Mouse (Mus musculus): ENCODE results near the gene Tmem267. TPM values are rescaled to one million over a fixed set of nuclear protein-coding genes. Genes with fewer than 3 reads are reported as not detected.

The Tmem267 gene
- polyA plus RNA-seq, 1 experiment: 18.2 TPM

- 82% methylated on average over 1 of the region's 1 CpGs for WGBS
- no peak for TF ChIP-seq CTCF (IDR thresholded peaks at IDR 0.05; ENCODE audit: borderline replicate concordance, insufficient read depth, low read depth, low read length)
- no peak overlapping the region for H3K4me3 ChIP-seq (replicated peaks; ENCODE audit: insufficient read depth, low read depth, low read length)
Measured at GRCm38 (mm10) chr13:119649699-119650046, 161.8 kb downstream of the Tmem267 start.

DNA sequence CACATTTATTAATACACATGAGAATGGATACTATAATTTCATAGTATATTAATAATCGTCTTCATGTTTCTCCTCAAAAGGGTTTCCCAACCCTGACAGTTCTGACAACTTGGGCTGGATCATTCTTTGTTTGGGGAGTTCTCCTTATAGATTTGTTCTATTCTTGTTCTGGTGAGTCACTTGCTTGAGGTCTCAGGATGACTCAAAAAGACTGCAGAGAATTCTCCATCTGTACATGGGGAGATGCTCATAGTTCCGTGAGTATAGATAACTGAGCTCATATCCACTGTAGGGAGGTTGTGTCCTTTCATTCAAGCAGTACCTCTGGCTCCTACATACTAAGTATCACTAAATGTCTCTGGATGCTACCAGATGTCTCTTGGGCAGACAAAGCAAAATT, 166.9 kb downstream of the Tmem267 start:
- WGBS: 86% methylated on average over 2 of the region's 2 CpGs
- H3K27ac ChIP-seq (ENCODE audit: insufficient read depth, low read length): no peak overlapping the region
- TF ChIP-seq CTCF (IDR thresholded peaks at IDR 0.05; ENCODE audit: borderline replicate concordance, insufficient read depth, low read depth, low read length) (no peak), POLR2A (IDR thresholded peaks at IDR 0.05; ENCODE audit: borderline replicate concordance, insufficient read depth, low read length) (no peak)
- no peaks in the 10 kb centered on the region for H3K27me3 ChIP-seq (ENCODE audit: control insufficient read depth, insufficient read depth, low read length)
- peaks cover 3% of the 10 kb centered on the region for H3K4me1 ChIP-seq (ENCODE audit: control insufficient read depth, insufficient read depth, low read length)
- no peak overlapping the region for H3K4me3 ChIP-seq (replicated peaks; ENCODE audit: insufficient read depth, low read depth, low read length)
- DNase-seq: no peak

More at GRCm38 (mm10) chr13:119649699-119650046, 161.8 kb downstream of the Tmem267 start:
- DNase-seq: no peak
- H3K27ac ChIP-seq (ENCODE audit: insufficient read depth, low read length): no peak overlapping the region
- no peaks in the 10 kb centered on the region for H3K27me3 ChIP-seq (ENCODE audit: control insufficient read depth, insufficient read depth, low read length)
- H3K4me1 ChIP-seq (ENCODE audit: control insufficient read depth, insufficient read depth, low read length): no peaks in the 10 kb centered on the region

DNA sequence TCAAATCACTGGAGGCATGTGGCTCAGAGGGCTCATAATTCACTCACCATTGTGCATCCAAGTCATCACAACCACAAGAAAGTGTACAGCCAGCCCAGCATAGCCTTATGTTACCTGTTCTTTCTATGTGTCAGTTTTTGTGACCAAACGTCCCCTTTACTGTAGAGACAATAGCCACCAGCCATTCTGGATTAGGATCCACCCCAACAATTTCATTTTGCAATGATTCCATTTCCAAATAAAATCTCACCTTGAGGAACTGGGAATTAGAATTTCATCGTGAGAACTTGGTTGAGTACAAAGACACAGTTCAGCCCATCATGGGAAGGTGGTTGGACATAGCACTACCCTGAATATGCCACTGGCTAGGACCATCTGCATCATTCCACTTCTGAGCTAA, 168.4 kb downstream of the Tmem267 start:
- peaks cover 3% of the 10 kb centered on the region for H3K4me1 ChIP-seq (ENCODE audit: control insufficient read depth, insufficient read depth, low read length)
- no peak overlapping the region for H3K27ac ChIP-seq (ENCODE audit: insufficient read depth, low read length)
- WGBS: 80% methylated on average over 2 of the region's 2 CpGs
- H3K27me3 ChIP-seq (ENCODE audit: control insufficient read depth, insufficient read depth, low read length): no peaks in the 10 kb centered on the region
- TF ChIP-seq CTCF (IDR thresholded peaks at IDR 0.05; ENCODE audit: borderline replicate concordance, insufficient read depth, low read depth, low read length): no peak
- TF ChIP-seq POLR2A (IDR thresholded peaks at IDR 0.05; ENCODE audit: borderline replicate concordance, insufficient read depth, low read length): no peak
- DNase-seq: no peak
- H3K4me3 ChIP-seq (replicated peaks; ENCODE audit: insufficient read depth, low read depth, low read length): no peak overlapping the region

DNA sequence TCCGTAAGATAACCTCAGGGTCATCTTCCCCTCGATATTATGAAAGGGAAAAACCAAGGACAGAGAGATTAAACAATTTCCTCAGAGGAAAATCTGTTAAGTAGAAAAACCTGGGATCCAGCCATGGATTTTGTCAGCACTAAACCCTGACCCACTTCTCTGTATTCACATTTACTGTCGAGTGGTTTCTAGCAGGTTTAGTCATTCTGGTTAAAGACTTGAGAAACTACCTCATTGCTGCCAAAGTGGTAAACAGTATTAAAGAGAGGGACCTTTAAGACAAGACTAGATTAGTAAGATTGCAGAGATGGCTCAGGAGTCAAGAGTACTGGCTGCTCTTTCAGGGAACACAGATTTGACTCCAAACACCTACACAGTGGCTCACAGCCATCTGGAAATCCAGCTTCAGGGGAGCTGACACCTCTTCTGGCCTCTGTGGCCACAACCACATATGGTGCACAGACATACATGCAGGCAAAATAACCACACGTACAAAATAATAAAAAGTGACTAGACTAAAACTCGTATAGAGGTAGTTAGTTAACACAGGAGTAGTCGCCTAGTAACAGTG, 169.1 kb downstream of the Tmem267 start:
- peak in 1 of 2 experiments; percentile 25 for DNase-seq
- TF ChIP-seq CTCF (IDR thresholded peaks at IDR 0.05; ENCODE audit: borderline replicate concordance, insufficient read depth, low read depth, low read length): no peak
- no peak for TF ChIP-seq POLR2A (IDR thresholded peaks at IDR 0.05; ENCODE audit: borderline replicate concordance, insufficient read depth, low read length)
- Histone ChIP-seq H3K4me1 (ENCODE audit: control insufficient read depth, insufficient read depth, low read length) (peaks cover 3% of the 10 kb centered on the region), H3K27ac (ENCODE audit: insufficient read depth, low read length) (no peak overlapping the region), H3K27me3 (ENCODE audit: control insufficient read depth, insufficient read depth, low read length) (no peaks in the 10 kb centered on the region), H3K4me3 (replicated peaks; ENCODE audit: insufficient read depth, low read depth, low read length) (no peak overlapping the region)
- WGBS: 52% methylated on average over 6 of the region's 6 CpGs

Other genes starting within 250 kb of the Tmem267 start
- 65.7 and 68.7 TPM in 2 replicates for gene Paip1, start 59.4 kb upstream of the Tmem267 start, polyA plus RNA-seq (2012; rRNA removed)
- gene 4833420G17Rik, start 25.3 kb upstream of the Tmem267 start, polyA plus RNA-seq (2012; rRNA removed): 78.6 and 80.9 TPM in 2 replicates
- 1.5 and 1.7 TPM in 2 replicates for gene 3110070M22Rik, start 344 bp downstream of the Tmem267 start, polyA plus RNA-seq (2012; rRNA removed)
- 0.24 and 0.47 TPM in 2 replicates for gene Ccl28, start 135.8 kb downstream of the Tmem267 start, polyA plus RNA-seq (2012; rRNA removed)
- 148 and 162 TPM in 2 replicates for gene Hmgcs1, start 202.3 kb downstream of the Tmem267 start, polyA plus RNA-seq (2012; rRNA removed)

All from cerebellum, adult 2 months (tissue).